Comparison of ENCODE assay signal across 11 mouse cellular contexts in the genomic region with DNA sequence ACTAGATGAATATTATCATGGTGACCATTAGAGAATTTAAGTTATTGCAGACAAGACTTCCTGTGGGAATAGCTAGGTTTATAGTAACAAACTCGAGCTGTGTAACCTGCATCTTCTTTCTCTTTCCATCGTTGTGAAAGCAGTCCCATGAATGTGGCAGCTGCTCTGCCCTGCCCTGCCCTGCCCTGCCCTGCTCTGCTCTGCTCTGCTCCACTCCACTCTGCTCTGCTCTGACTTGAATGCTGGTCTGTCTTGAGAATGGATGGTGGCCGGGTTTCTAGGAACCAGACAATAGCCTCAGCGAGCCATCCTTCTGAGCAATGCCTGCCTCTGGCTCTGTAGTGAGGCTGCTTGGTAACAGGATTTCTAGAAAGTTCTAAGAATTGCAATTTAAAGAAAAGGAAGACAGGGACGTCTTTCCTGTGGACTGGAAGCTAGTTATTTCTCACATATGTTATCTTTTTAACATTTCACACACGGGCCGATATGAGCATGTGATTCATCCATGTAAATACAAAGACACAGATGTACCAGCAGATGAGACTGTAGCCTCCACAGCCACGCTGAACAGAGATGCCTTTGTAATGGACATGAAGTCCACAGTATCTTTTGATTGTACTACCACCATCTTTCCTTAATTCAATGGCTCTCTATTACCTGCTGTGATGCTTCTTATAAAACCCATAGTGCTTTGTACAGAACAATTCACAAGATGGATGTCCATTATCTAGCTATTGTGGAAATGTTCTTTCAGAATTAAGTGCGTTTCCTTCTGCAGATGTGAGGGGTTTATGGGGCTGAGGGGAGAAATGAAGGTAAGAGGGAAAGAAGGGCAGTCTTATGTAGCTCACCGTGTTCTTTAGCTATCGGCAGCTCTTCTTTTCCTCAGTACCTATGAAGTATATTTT.
A peak's percentile ranks its signal among the peaks of the same experiment; 100 is the strongest.
DNase-seq lines count a peak whose midpoint lies in the region; ATAC-seq and TF ChIP-seq lines count a peak whose summit lies in the region.
"Had no signal": no experiment of that assay in that cellular context is flagged by ENCODE, and none has a peak within 500 bp of the region (broad histone marks: within the 10 kb centered on the region; RNA-seq: fewer than 3 reads in every experiment).

No protein-coding gene starts in this region.

- no peaks in the 10 kb centered on the region for H3K27me3 ChIP-seq in hindbrain, embryonic 11.5 days (ENCODE audit: control insufficient read depth, insufficient read depth, low read length)
- no peaks in the 10 kb centered on the region for H3K27me3 ChIP-seq in intestine, embryonic 15.5 days (replicated peaks)
- H3K27me3 ChIP-seq in liver, postnatal 0 days (ENCODE audit: insufficient read depth, low read length): no peaks in the 10 kb centered on the region

- no peak for TF ChIP-seq CTCF in liver, postnatal 0 days (IDR thresholded peaks at IDR 0.05; ENCODE audit: low read depth)

- DNase-seq in Muller cell, postnatal 12 days (ENCODE audit: inconsistent ontology term): peak; percentile 16
- peak; percentile 51 for DNase-seq in embryo, embryonic 9.5 days (ENCODE audit: extremely low spot score)
- peak; percentile 43 for DNase-seq in hindbrain, embryonic 11.5 days (ENCODE audit: low spot score)
- peak; percentile 56 for DNase-seq in neural tube, embryonic 10.5 days (ENCODE audit: extremely low spot score, low spot score)
- no peak for DNase-seq in left cerebral cortex, adult 11 months (ENCODE audit: low spot score)
- no peak for DNase-seq in liver, postnatal 0 days
- DNase-seq: thymus, postnatal 4 days had no signal

- H3K9ac ChIP-seq in hindbrain, embryonic 11.5 days (ENCODE audit: low read depth, low read length): no peak overlapping the region
- no peak overlapping the region for H3K9ac ChIP-seq in intestine, embryonic 15.5 days
- no peak overlapping the region for H3K9ac ChIP-seq in liver, postnatal 0 days (replicated peaks)
- H3K9ac ChIP-seq: liver, embryonic 14.5 days had no signal

- no peak overlapping the region for H3K27ac ChIP-seq in hindbrain, embryonic 11.5 days (ENCODE audit: low read depth, low read length)
- no peak overlapping the region for H3K27ac ChIP-seq in intestine, embryonic 15.5 days
- no peak overlapping the region for H3K27ac ChIP-seq in liver, postnatal 0 days (ENCODE audit: low read depth)
- H3K27ac ChIP-seq: kidney, postnatal 0 days; liver, embryonic 14.5 days had no signal

- no peak overlapping the region for H3K4me3 ChIP-seq in hindbrain, embryonic 11.5 days (ENCODE audit: low read depth, low read length)
- no peak overlapping the region for H3K4me3 ChIP-seq in intestine, embryonic 15.5 days (replicated peaks)
- H3K4me3 ChIP-seq in liver, postnatal 0 days (ENCODE audit: low read depth, low read length): no peak overlapping the region

- no peaks in the 10 kb centered on the region for H3K36me3 ChIP-seq in hindbrain, embryonic 11.5 days (ENCODE audit: control insufficient read depth, insufficient read depth, low read length)
- H3K36me3 ChIP-seq in intestine, embryonic 15.5 days: no peaks in the 10 kb centered on the region
- H3K36me3 ChIP-seq in liver, postnatal 0 days (replicated peaks; ENCODE audit: insufficient read depth, low read length): no peaks in the 10 kb centered on the region

- no peak for TF ChIP-seq EP300 in liver, postnatal 0 days (IDR thresholded peaks at IDR 0.05; ENCODE audit: low read depth)

- ATAC-seq in hindbrain, embryonic 11.5 days (ENCODE audit: low FRiP score): peak; percentile 90
- no peak for ATAC-seq in megakaryocyte-erythroid progenitor cell, adult 5-6 weeks (replicated peaks; ENCODE audit: low FRiP score, low TSS enrichment, poor library complexity, severe bottlenecking)
- ATAC-seq in intestine, embryonic 15.5 days: no peak
- no peak for ATAC-seq in liver, postnatal 0 days

- no peaks in the 10 kb centered on the region for H3K9me3 ChIP-seq in hindbrain, embryonic 11.5 days (ENCODE audit: control insufficient read depth, low read length)
- no peaks in the 10 kb centered on the region for H3K9me3 ChIP-seq in intestine, embryonic 15.5 days
- H3K9me3 ChIP-seq in liver, postnatal 0 days (ENCODE audit: low read length): no peaks in the 10 kb centered on the region

- WGBS in hindbrain, embryonic 11.5 days: 37% methylated on average over 11 of the region's 11 CpGs
- 62% methylated on average over 11 of the region's 11 CpGs for WGBS in intestine, embryonic 15.5 days
- WGBS in liver, postnatal 0 days (ENCODE audit: insufficient replicate concordance): 66% methylated on average over 11 of the region's 11 CpGs

- no peak overlapping the region for H3K4me2 ChIP-seq in hindbrain, embryonic 11.5 days (replicated peaks; ENCODE audit: low read depth, low read length)
- no peak overlapping the region for H3K4me2 ChIP-seq in intestine, embryonic 15.5 days (replicated peaks)
- H3K4me2 ChIP-seq in liver, postnatal 0 days (ENCODE audit: low read depth, low read length): no peak overlapping the region

- H3K4me1 ChIP-seq in hindbrain, embryonic 11.5 days (replicated peaks; ENCODE audit: control insufficient read depth, insufficient read depth, low read length): no peaks in the 10 kb centered on the region
- no peaks in the 10 kb centered on the region for H3K4me1 ChIP-seq in intestine, embryonic 15.5 days (replicated peaks)
- H3K4me1 ChIP-seq in liver, postnatal 0 days (ENCODE audit: insufficient read depth): no peaks in the 10 kb centered on the region

Comparison
In these comparisons a context has a peak if more than half of its experiments do, and no peak if none do; other contexts are left out.
1. DNase-seq: peak in Muller cell, postnatal 12 days (single experiment), embryo, embryonic 9.5 days (single experiment), hindbrain, embryonic 11.5 days (single experiment) and neural tube, embryonic 10.5 days (single experiment); none in left cerebral cortex, adult 11 months (single experiment) and liver, postnatal 0 days (single experiment).